Mouse (Mus musculus) forebrain, embryonic 16.5 days (tissue): ENCODE measurements around the gene Nt5c2. TPM values are rescaled to one million over a fixed set of nuclear protein-coding genes. Genes with fewer than 3 reads are reported as not detected.

Experiments used
- ATAC-seq: fragments of 200-750 bp; cut with Nextera tagmentation; 2 replicates; pipeline ENCODE4 v1.8.0; 2017; ENCODE audit warnings: mild to moderate bottlenecking, moderate library complexity
- H3K27ac ChIP-seq: fragments of 300-500 bp; sonication (generic); 2 replicates; pipeline ENCODE4 v1.5.1; 2014; ENCODE audit warnings: low read length, control low read depth
- H3K27me3 ChIP-seq: fragments of 300-500 bp; sonication (generic); replicated peaks from 2 replicates; pipeline ENCODE4 v1.6.1; 2014; ENCODE audit warnings: low read length; ENCODE audit not compliant: control insufficient read depth, insufficient read depth
- H3K36me3 ChIP-seq: fragments of 300-500 bp; sonication (generic); 2 replicates; pipeline ENCODE4 v1.6.1; 2014; ENCODE audit not compliant: control insufficient read depth, insufficient read depth
- H3K4me1 ChIP-seq: fragments of 300-500 bp; sonication (generic); replicated peaks from 2 replicates; pipeline ENCODE4 v1.6.1; 2014; ENCODE audit warnings: low read length; ENCODE audit not compliant: control insufficient read depth, insufficient read depth
- H3K4me2 ChIP-seq: fragments of 300-500 bp; sonication (generic); 2 replicates; pipeline ENCODE4 v1.6.1; 2014; ENCODE audit warnings: mild to moderate bottlenecking, low read length, control low read depth
- H3K4me3 ChIP-seq: fragments of 300-500 bp; sonication (generic); replicated peaks from 2 replicates; pipeline ENCODE4 v1.5.1; 2014; ENCODE audit warnings: mild to moderate bottlenecking, low read length, control low read depth
- H3K9ac ChIP-seq: fragments of 300-500 bp; sonication (generic); replicated peaks from 2 replicates; pipeline ENCODE4 v1.6.1; 2014; ENCODE audit warnings: low read depth, low read length, control low read depth
- H3K9me3 ChIP-seq: fragments of 300-500 bp; sonication (generic); 2 replicates; pipeline ENCODE4 v1.6.1; 2016; ENCODE audit warnings: low read length; ENCODE audit not compliant: control insufficient read depth
- WGBS: fragments of 180-500 bp; shearing (Covaris S2); extraction: QIAGEN DNeasy Blood & Tissue Kit; methylation state at CpG from one replicate; pipeline ENCODE4 v1.1.7; 2014; 5-methylcytosine and 5-hydroxymethylcytosine counted together
- polyA plus RNA-seq: library from polyadenylated mRNA; unstranded; fragments of >200 nt; fragmentation: Nextera tagmentation; extraction: Ambion mirVana; gene quantifications from 2 replicates; pipeline ENCODE4 v1.2.1, GENCODE M21; 2015

Nt5c2 gene
- polyA plus RNA-seq, 1 experiment from 2014 or later: 81.4 TPM

GRCm38 (mm10) chr19:46960101-46961046 is 54.6 kb downstream of the Nt5c2 start:
- Histone ChIP-seq H3K36me3 (no peaks in the 10 kb centered on the region), H3K27me3 (no peaks in the 10 kb centered on the region), H3K4me3 (peak overlapping the region; percentile 75), H3K27ac (peak overlapping the region; percentile 97), H3K4me1 (peaks cover 31% of the 10 kb centered on the region), H3K9ac (peak overlapping the region; percentile 91), H3K4me2 (peak overlapping the region; percentile 61), H3K9me3 (no peaks in the 10 kb centered on the region)
- WGBS: 80% methylated on average over 13 of the region's 13 CpGs
- ATAC-seq: no peak

GRCm38 (mm10) chr19:46959536-46959935 is 55.4 kb downstream of the Nt5c2 start:
- Histone ChIP-seq H3K4me1 (peaks cover 31% of the 10 kb centered on the region), H3K4me2 (no peak overlapping the region), H3K9me3 (no peaks in the 10 kb centered on the region), H3K36me3 (no peaks in the 10 kb centered on the region), H3K27ac (no peak overlapping the region), H3K27me3 (no peaks in the 10 kb centered on the region), H3K4me3 (no peak overlapping the region), H3K9ac (0 out of 2 replicates have a peak overlapping the region, but pooled peaks have one; percentile 15)
- WGBS: 52% methylated on average over 3 of the region's 3 CpGs
- no peak for ATAC-seq

DNA sequence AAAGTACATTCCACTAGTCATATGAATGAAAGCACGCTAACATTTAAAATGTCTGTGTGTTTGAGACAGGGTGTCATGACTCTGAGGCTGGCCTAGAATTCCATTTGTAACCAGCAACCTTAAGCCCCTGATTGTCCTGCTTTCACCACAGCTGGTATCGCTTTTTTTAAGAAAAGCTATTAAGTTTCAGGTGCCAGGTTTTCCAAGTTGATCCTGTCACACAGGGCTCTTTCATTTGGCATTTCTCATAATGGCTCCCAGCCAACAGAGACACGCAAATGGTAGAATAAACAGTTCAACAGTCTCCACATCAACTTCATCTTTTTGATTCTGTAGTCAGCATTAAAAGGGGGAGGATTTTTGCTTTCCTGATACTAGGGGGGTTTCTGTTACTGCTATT is 56.4 kb downstream of the Nt5c2 start:
- peaks cover 31% of the 10 kb centered on the region for H3K4me1 ChIP-seq
- no peak overlapping the region for H3K27ac ChIP-seq
- no peak overlapping the region for H3K9ac ChIP-seq
- no peaks in the 10 kb centered on the region for H3K9me3 ChIP-seq
- H3K27me3 ChIP-seq: no peaks in the 10 kb centered on the region
- no peaks in the 10 kb centered on the region for H3K36me3 ChIP-seq
- ATAC-seq: no peak
- 51% methylated on average over 3 of the region's 3 CpGs for WGBS
- no peak overlapping the region for H3K4me3 ChIP-seq
- no peak overlapping the region for H3K4me2 ChIP-seq

DNA sequence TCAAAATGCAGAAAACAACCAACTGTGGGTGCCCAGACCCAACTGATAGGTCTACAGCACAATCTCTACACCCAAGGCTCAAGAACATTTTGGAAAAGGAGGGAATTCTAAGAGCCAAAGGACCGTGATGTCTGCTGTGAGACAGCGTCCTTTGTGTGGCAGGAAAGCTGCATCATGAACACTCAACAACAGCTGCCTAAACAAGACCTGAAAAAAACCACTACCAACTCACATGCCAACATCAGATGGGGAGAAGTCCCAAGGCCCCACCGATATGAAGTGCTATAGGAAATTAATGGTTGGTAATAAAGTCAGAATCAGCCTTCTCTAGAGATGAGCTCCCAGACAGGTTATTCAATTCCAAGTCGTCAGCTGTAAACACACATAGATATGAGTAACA is 57.0 kb downstream of the Nt5c2 start:
- H3K4me3 ChIP-seq: no peak overlapping the region
- ATAC-seq: no peak
- H3K27me3 ChIP-seq: no peaks in the 10 kb centered on the region
- H3K36me3 ChIP-seq: no peaks in the 10 kb centered on the region
- H3K27ac ChIP-seq: no peak overlapping the region
- WGBS: 75% methylated on average over 4 of the region's 4 CpGs
- no peak overlapping the region for H3K4me2 ChIP-seq
- no peak overlapping the region for H3K9ac ChIP-seq
- no peaks in the 10 kb centered on the region for H3K9me3 ChIP-seq
- H3K4me1 ChIP-seq: peaks cover 31% of the 10 kb centered on the region

DNA sequence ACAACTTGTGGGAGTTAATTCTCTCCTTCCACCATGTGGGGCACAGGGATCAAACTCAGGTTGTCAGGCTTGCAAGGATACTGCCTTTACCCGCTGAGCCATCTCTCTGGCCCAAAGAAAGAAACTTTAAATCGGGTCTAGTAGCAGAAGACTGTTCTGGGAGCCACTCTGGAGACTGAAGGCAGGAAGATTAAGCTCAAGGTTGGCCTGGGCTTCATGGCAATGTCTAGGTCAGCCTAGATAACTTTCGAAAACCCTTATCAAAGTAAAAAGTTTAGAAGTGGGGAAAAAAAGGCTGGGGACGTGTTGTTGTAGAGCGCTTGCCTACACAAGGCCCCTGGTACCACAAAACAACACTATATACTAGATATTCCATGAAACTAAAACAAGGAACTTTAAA is 58.0 kb downstream of the Nt5c2 start:
- Histone ChIP-seq H3K36me3 (no peaks in the 10 kb centered on the region), H3K4me3 (no peak overlapping the region), H3K9me3 (no peaks in the 10 kb centered on the region), H3K27me3 (no peaks in the 10 kb centered on the region), H3K27ac (no peak overlapping the region), H3K4me1 (peaks cover 29% of the 10 kb centered on the region), H3K4me2 (no peak overlapping the region), H3K9ac (no peak overlapping the region)
- no peak for ATAC-seq
- 91% methylated on average over 5 of the region's 5 CpGs for WGBS

DNA sequence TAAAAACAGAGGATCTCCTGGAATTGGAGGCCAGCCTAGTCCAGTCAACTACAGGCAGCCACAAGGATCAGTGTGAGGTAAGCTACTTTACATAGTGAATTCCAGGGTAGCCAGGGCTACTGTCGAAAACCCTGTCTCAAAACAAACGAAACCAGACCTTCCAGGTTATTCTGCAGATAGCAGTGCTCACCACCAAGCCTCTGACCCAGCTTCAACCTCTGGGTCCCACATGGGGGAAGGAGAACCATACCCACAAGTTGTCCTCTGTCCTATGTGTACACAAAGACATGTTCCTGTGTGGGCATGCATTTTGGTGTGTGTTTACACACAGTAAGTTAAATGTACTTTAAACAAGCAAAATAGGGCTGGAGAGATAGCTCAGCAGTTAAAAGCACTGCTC is 58.5 kb downstream of the Nt5c2 start:
- Histone ChIP-seq H3K27ac (no peak overlapping the region), H3K4me1 (peaks cover 29% of the 10 kb centered on the region), H3K9me3 (no peaks in the 10 kb centered on the region), H3K4me2 (no peak overlapping the region), H3K9ac (no peak overlapping the region), H3K36me3 (no peaks in the 10 kb centered on the region), H3K4me3 (no peak overlapping the region), H3K27me3 (no peaks in the 10 kb centered on the region)
- WGBS: 90% methylated on average over 2 of the region's 2 CpGs
- ATAC-seq: no peak

GRCm38 (mm10) chr19:46955630-46956029 is 59.3 kb downstream of the Nt5c2 start:
- no peak overlapping the region for H3K4me2 ChIP-seq
- no peaks in the 10 kb centered on the region for H3K27me3 ChIP-seq
- no peaks in the 10 kb centered on the region for H3K36me3 ChIP-seq
- no peak overlapping the region for H3K4me3 ChIP-seq
- WGBS: 76% methylated on average over 4 of the region's 4 CpGs
- ATAC-seq: no peak
- no peak overlapping the region for H3K27ac ChIP-seq
- H3K9ac ChIP-seq: no peak overlapping the region
- peaks cover 24% of the 10 kb centered on the region for H3K4me1 ChIP-seq
- H3K9me3 ChIP-seq: no peaks in the 10 kb centered on the region

DNA sequence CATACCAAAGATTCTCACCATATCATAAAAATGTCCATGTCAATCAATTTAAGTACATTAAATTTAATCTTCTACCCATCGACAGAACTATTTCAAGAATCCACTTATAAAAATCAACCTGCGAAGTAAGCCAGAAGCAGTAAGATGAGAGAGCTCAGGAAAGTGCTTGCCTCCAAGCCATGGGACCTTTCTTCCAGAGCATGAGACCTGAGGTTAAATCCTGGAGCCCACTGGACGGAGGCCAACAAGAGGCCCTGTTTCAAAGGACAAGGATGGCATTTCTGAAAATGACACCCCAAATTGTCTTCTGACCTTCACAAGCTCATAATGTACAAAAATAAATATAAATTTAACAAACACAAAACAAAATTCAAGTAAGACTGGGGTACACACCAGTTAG is 61.4 kb downstream of the Nt5c2 start:
- 0 out of 2 replicates have a peak, but pooled peaks cover 4% of the 10 kb centered on the region for H3K36me3 ChIP-seq
- peaks cover 5% of the 10 kb centered on the region for H3K4me1 ChIP-seq
- no peak overlapping the region for H3K27ac ChIP-seq
- H3K9me3 ChIP-seq: no peaks in the 10 kb centered on the region
- H3K9ac ChIP-seq: no peak overlapping the region
- no peak overlapping the region for H3K4me2 ChIP-seq
- WGBS: 93% methylated on average over 3 of the region's 3 CpGs
- ATAC-seq: no peak
- H3K4me3 ChIP-seq: no peak overlapping the region
- H3K27me3 ChIP-seq: no peaks in the 10 kb centered on the region

DNA sequence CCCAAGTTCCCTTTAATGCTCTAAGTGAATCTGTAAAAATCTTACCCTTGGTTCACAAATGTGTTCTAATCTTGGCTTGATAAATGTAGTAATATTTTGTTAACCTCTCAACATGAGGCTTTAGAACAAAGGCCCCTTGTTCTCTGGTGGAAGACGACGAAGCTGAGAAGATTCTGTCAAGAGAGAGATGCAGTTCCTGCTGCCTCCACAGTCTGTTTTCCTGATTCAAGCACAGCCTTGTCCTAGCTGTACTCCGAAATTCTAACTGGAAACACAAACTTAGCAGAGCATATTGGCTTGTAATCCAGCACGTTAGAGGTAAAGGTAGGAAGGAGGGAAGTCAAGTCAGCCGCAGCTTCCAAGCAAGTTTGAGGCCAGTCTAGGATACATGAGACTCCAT is 62.0 kb downstream of the Nt5c2 start:
- Histone ChIP-seq H3K27me3 (no peaks in the 10 kb centered on the region), H3K36me3 (0 out of 2 replicates have a peak, but pooled peaks cover 4% of the 10 kb centered on the region), H3K27ac (peak overlapping the region; percentile 33; the same call in 1 of the 2 replicates), H3K4me2 (no peak overlapping the region), H3K4me1 (peaks cover 4% of the 10 kb centered on the region), H3K4me3 (no peak overlapping the region), H3K9ac (no peak overlapping the region), H3K9me3 (no peaks in the 10 kb centered on the region)
- 69% methylated on average over 5 of the region's 5 CpGs for WGBS
- ATAC-seq: no peak
